Mouse (Mus musculus): ENCODE results near the gene Adamtsl5. TPM values are rescaled to one million over a fixed set of nuclear protein-coding genes. Genes with fewer than 3 reads are reported as not detected.
A peak's percentile ranks its signal among the peaks of the same experiment; 100 is the strongest.

Adamtsl5 gene
- total and polyA plus RNA-seq, 2 experiments from 2014 or later, result 0.62 to 0.77 TPM

GRCm38 (mm10) chr10:80297526-80298133, 50.6 kb downstream of the Adamtsl5 start:
- Histone ChIP-seq H3K36me3 (ENCODE audit: insufficient read depth, low read length) (peaks cover 16% of the 10 kb centered on the region), H3K9me3 (ENCODE audit: low read length) (no peaks in the 10 kb centered on the region), H3K4me2 (ENCODE audit: low read depth, low read length, poor library complexity, severe bottlenecking) (peak overlapping the region; percentile 91), H3K9ac (replicated peaks; ENCODE audit: low read length, poor library complexity, severe bottlenecking) (peak overlapping the region; percentile 78), H3K4me3 (ENCODE audit: low read depth, low read length) (no peak overlapping the region), H3K27me3 (ENCODE audit: insufficient read depth, low read length) (no peaks in the 10 kb centered on the region), H3K27ac (ENCODE audit: low read depth, low read length) (peak overlapping the region; percentile 100), H3K4me1 (ENCODE audit: insufficient read depth, low read length) (peaks cover 36% of the 10 kb centered on the region)
- ATAC-seq (ENCODE audit: low FRiP score) (no peak), DNase-seq (ENCODE audit: low spot score) (no peak)
- TF ChIP-seq CTCF (IDR thresholded peaks at IDR 0.05), result 0 out of 2 replicates have a peak, but pooled peaks have one; percentile 1
- 58% methylated on average over 8 of the region's 8 CpGs for WGBS

GRCm38 (mm10) chr10:80296824-80297223, 51.4 kb downstream of the Adamtsl5 start:
- Histone ChIP-seq H3K9ac (replicated peaks; ENCODE audit: low read length, poor library complexity, severe bottlenecking) (peak overlapping the region; percentile 78), H3K27me3 (ENCODE audit: insufficient read depth, low read length) (no peaks in the 10 kb centered on the region), H3K27ac (ENCODE audit: low read depth, low read length) (peak overlapping the region; percentile 100), H3K4me2 (ENCODE audit: low read depth, low read length, poor library complexity, severe bottlenecking) (peak overlapping the region; percentile 91), H3K9me3 (ENCODE audit: low read length) (no peaks in the 10 kb centered on the region), H3K4me1 (ENCODE audit: insufficient read depth, low read length) (peaks cover 28% of the 10 kb centered on the region), H3K4me3 (ENCODE audit: low read depth, low read length) (peak overlapping the region; percentile 50), H3K36me3 (ENCODE audit: insufficient read depth, low read length) (peaks cover 10% of the 10 kb centered on the region)
- no peak for TF ChIP-seq CTCF (IDR thresholded peaks at IDR 0.05)
- 83% methylated on average over 5 of the region's 5 CpGs for WGBS
- ATAC-seq (ENCODE audit: low FRiP score), result no peak
- DNase-seq (ENCODE audit: low spot score), result no peak

GRCm38 (mm10) chr10:80295618-80296425, 52.4 kb downstream of the Adamtsl5 start, which contains the start of gene Apc2:
Gene Apc2, plus strand, starts transcription at chr10:80295977.
- Histone ChIP-seq H3K4me1 (ENCODE audit: insufficient read depth, low read length) (peaks cover 23% of the 10 kb centered on the region), H3K36me3 (ENCODE audit: insufficient read depth, low read length) (peaks cover 10% of the 10 kb centered on the region), H3K9ac (replicated peaks; ENCODE audit: low read length, poor library complexity, severe bottlenecking) (peak within 1 kb of the TSS; percentile 78), H3K4me3 (ENCODE audit: low read depth, low read length) (peak within 1 kb of the TSS; percentile 50), H3K27ac (ENCODE audit: low read depth, low read length) (peak within 1 kb of the TSS; percentile 100), H3K9me3 (ENCODE audit: low read length) (no peaks in the 10 kb centered on the region), H3K4me2 (ENCODE audit: low read depth, low read length, poor library complexity, severe bottlenecking) (peak within 1 kb of the TSS; percentile 91), H3K27me3 (ENCODE audit: insufficient read depth, low read length) (no peaks in the 10 kb centered on the region)
- WGBS, result under 1% methylated on average over 26 of the region's 26 CpGs
- DNase-seq (ENCODE audit: low spot score) (peak; percentile 95), ATAC-seq (ENCODE audit: low FRiP score) (peak; percentile 45)
- peak; percentile 79 for TF ChIP-seq CTCF (IDR thresholded peaks at IDR 0.05)

DNA sequence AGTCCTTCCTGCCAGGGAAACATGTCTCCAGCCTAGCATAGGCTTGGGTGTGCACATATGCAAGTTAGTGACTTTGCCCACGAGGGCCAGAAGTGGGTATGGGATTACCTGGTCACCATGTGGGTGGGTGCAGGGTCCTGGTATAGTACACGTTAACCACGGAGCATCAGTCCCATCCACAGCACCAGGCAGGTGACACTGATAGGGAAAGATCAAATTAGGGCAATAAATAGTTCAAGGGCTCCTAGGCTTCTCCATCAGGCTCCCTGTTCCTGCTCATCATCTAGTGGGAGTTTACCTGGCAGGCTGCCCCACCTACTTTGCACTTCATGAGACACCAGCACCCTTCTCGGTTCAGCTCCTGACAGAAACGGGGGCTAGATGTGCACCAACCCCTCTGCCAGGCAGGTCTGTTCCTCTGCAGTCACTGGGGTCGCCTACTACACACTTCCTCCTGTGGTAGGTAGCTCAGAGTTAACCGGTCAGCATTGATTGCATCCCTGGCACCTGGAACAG, 53.4 kb downstream of the Adamtsl5 start:
- peak overlapping the region; percentile 100 for H3K27ac ChIP-seq (ENCODE audit: low read depth, low read length)
- peaks cover 16% of the 10 kb centered on the region for H3K4me1 ChIP-seq (ENCODE audit: insufficient read depth, low read length)
- no peak for TF ChIP-seq CTCF (IDR thresholded peaks at IDR 0.05)
- H3K27me3 ChIP-seq (ENCODE audit: insufficient read depth, low read length), result no peaks in the 10 kb centered on the region
- H3K4me2 ChIP-seq (ENCODE audit: low read depth, low read length, poor library complexity, severe bottlenecking), result 0 out of 2 replicates have a peak overlapping the region, but pooled peaks have one; percentile 91
- WGBS, result 49% methylated on average over 7 of the region's 7 CpGs
- H3K36me3 ChIP-seq (ENCODE audit: insufficient read depth, low read length), result peaks cover 10% of the 10 kb centered on the region
- no peak for DNase-seq (ENCODE audit: low spot score)
- H3K9ac ChIP-seq (replicated peaks; ENCODE audit: low read length, poor library complexity, severe bottlenecking), result peak overlapping the region; percentile 78
- no peaks in the 10 kb centered on the region for H3K9me3 ChIP-seq (ENCODE audit: low read length)
- no peak for ATAC-seq (ENCODE audit: low FRiP score)
- H3K4me3 ChIP-seq (ENCODE audit: low read depth, low read length), result no peak overlapping the region

GRCm38 (mm10) chr10:80294311-80294710, 53.9 kb downstream of the Adamtsl5 start:
- no peak for DNase-seq (ENCODE audit: low spot score)
- no peak overlapping the region for H3K4me3 ChIP-seq (ENCODE audit: low read depth, low read length)
- H3K27me3 ChIP-seq (ENCODE audit: insufficient read depth, low read length), result no peaks in the 10 kb centered on the region
- peaks cover 16% of the 10 kb centered on the region for H3K4me1 ChIP-seq (ENCODE audit: insufficient read depth, low read length)
- TF ChIP-seq CTCF (IDR thresholded peaks at IDR 0.05), result no peak
- peak overlapping the region; percentile 100 for H3K27ac ChIP-seq (ENCODE audit: low read depth, low read length)
- no peak overlapping the region for H3K4me2 ChIP-seq (ENCODE audit: low read depth, low read length, poor library complexity, severe bottlenecking)
- ATAC-seq (ENCODE audit: low FRiP score), result no peak
- 64% methylated on average over 4 of the region's 4 CpGs for WGBS
- peaks cover 10% of the 10 kb centered on the region for H3K36me3 ChIP-seq (ENCODE audit: insufficient read depth, low read length)
- H3K9me3 ChIP-seq (ENCODE audit: low read length), result no peaks in the 10 kb centered on the region
- H3K9ac ChIP-seq (replicated peaks; ENCODE audit: low read length, poor library complexity, severe bottlenecking), result no peak overlapping the region
